Mouse (Mus musculus): ENCODE data around the gene Cyth3. TPM values are rescaled to one million over a fixed set of nuclear protein-coding genes. Genes with fewer than 3 reads are reported as not detected.

The Cyth3 gene
- polyA plus RNA-seq, 1 experiment = 20.4 TPM

- TF ChIP-seq CTCF (IDR thresholded peaks at IDR 0.05; ENCODE audit: control insufficient read depth, insufficient read depth, low read length) = no peak
- TF ChIP-seq POLR2A (IDR thresholded peaks at IDR 0.05; ENCODE audit: borderline replicate concordance, control insufficient read depth, low read depth, low read length) = no peak
- no peak overlapping the region for H3K27ac ChIP-seq (ENCODE audit: control insufficient read depth, insufficient read depth, low read depth, low read length, poor library complexity)
- no peaks in the 10 kb centered on the region for H3K4me1 ChIP-seq (ENCODE audit: control insufficient read depth, insufficient read depth, low read length)
- H3K4me3 ChIP-seq (replicated peaks; ENCODE audit: control insufficient read depth, low read depth, low read length) = no peak overlapping the region
- 56% methylated on average over 7 of the region's 7 CpGs for WGBS
Measured at GRCm38 (mm10) chr5:143618585-143618984, 3.7 kb upstream of the Cyth3 start.

GRCm38 (mm10) chr5:143620196-143620595 is 2.1 kb upstream of the Cyth3 start:
- Histone ChIP-seq H3K27ac (ENCODE audit: control insufficient read depth, insufficient read depth, low read depth, low read length, poor library complexity) (no peak overlapping the region), H3K4me1 (ENCODE audit: control insufficient read depth, insufficient read depth, low read length) (no peaks in the 10 kb centered on the region), H3K4me3 (replicated peaks; ENCODE audit: control insufficient read depth, low read depth, low read length) (no peak overlapping the region)
- 28% methylated on average over 1 of the region's 1 CpGs for WGBS
- TF ChIP-seq CTCF (IDR thresholded peaks at IDR 0.05; ENCODE audit: control insufficient read depth, insufficient read depth, low read length) (no peak), POLR2A (IDR thresholded peaks at IDR 0.05; ENCODE audit: borderline replicate concordance, control insufficient read depth, low read depth, low read length) (no peak)

GRCm38 (mm10) chr5:143620941-143621340 is 1.3 kb upstream of the Cyth3 start:
- no peak for TF ChIP-seq CTCF (IDR thresholded peaks at IDR 0.05; ENCODE audit: control insufficient read depth, insufficient read depth, low read length)
- TF ChIP-seq POLR2A (IDR thresholded peaks at IDR 0.05; ENCODE audit: borderline replicate concordance, control insufficient read depth, low read depth, low read length) = no peak
- Histone ChIP-seq H3K4me1 (ENCODE audit: control insufficient read depth, insufficient read depth, low read length) (no peaks in the 10 kb centered on the region), H3K27ac (ENCODE audit: control insufficient read depth, insufficient read depth, low read depth, low read length, poor library complexity) (no peak overlapping the region), H3K4me3 (replicated peaks; ENCODE audit: control insufficient read depth, low read depth, low read length) (no peak overlapping the region)
- WGBS = 60% methylated on average over 13 of the region's 13 CpGs

- Histone ChIP-seq H3K27ac (ENCODE audit: control insufficient read depth, insufficient read depth, low read depth, low read length, poor library complexity) (peak overlapping the region; percentile 76), H3K4me1 (ENCODE audit: control insufficient read depth, insufficient read depth, low read length) (no peaks in the 10 kb centered on the region), H3K4me3 (replicated peaks; ENCODE audit: control insufficient read depth, low read depth, low read length) (peak overlapping the region; percentile 76)
- WGBS = under 1% methylated on average over 48 of the region's 48 CpGs
- TF ChIP-seq CTCF (IDR thresholded peaks at IDR 0.05; ENCODE audit: control insufficient read depth, insufficient read depth, low read length) = no peak
- no peak for TF ChIP-seq POLR2A (IDR thresholded peaks at IDR 0.05; ENCODE audit: borderline replicate concordance, control insufficient read depth, low read depth, low read length)
Measured at GRCm38 (mm10) chr5:143622623-143623150, 440 bp downstream of the Cyth3 start.

- TF ChIP-seq POLR2A (IDR thresholded peaks at IDR 0.05; ENCODE audit: borderline replicate concordance, control insufficient read depth, low read depth, low read length) = no peak
- TF ChIP-seq CTCF (IDR thresholded peaks at IDR 0.05; ENCODE audit: control insufficient read depth, insufficient read depth, low read length) = no peak
- Histone ChIP-seq H3K4me1 (ENCODE audit: control insufficient read depth, insufficient read depth, low read length) (peaks cover 2% of the 10 kb centered on the region; the same call in 1 of the 2 replicates), H3K4me3 (replicated peaks; ENCODE audit: control insufficient read depth, low read depth, low read length) (peak overlapping the region; percentile 52), H3K27ac (ENCODE audit: control insufficient read depth, insufficient read depth, low read depth, low read length, poor library complexity) (peak overlapping the region; percentile 67)
- 22% methylated on average over 19 of the region's 19 CpGs for WGBS
Measured at GRCm38 (mm10) chr5:143623356-143624295, 1.4 kb downstream of the Cyth3 start.

- H3K4me1 ChIP-seq (ENCODE audit: control insufficient read depth, insufficient read depth, low read length) = peaks cover 2% of the 10 kb centered on the region; the same call in 1 of the 2 replicates
- 72% methylated on average over 3 of the region's 3 CpGs for WGBS
- TF ChIP-seq CTCF (IDR thresholded peaks at IDR 0.05; ENCODE audit: control insufficient read depth, insufficient read depth, low read length) (no peak), POLR2A (IDR thresholded peaks at IDR 0.05; ENCODE audit: borderline replicate concordance, control insufficient read depth, low read depth, low read length) (no peak)
- H3K4me3 ChIP-seq (replicated peaks; ENCODE audit: control insufficient read depth, low read depth, low read length) = no peak overlapping the region
- H3K27ac ChIP-seq (ENCODE audit: control insufficient read depth, insufficient read depth, low read depth, low read length, poor library complexity) = no peak overlapping the region
Measured at GRCm38 (mm10) chr5:143624449-143624848, 2.2 kb downstream of the Cyth3 start.

GRCm38 (mm10) chr5:143625497-143625896 is 3.2 kb downstream of the Cyth3 start:
- 60% methylated on average over 12 of the region's 12 CpGs for WGBS
- TF ChIP-seq POLR2A (IDR thresholded peaks at IDR 0.05; ENCODE audit: borderline replicate concordance, control insufficient read depth, low read depth, low read length) = no peak
- no peak for TF ChIP-seq CTCF (IDR thresholded peaks at IDR 0.05; ENCODE audit: control insufficient read depth, insufficient read depth, low read length)
- peak overlapping the region; percentile 59 for H3K4me3 ChIP-seq (replicated peaks; ENCODE audit: control insufficient read depth, low read depth, low read length)
- H3K4me1 ChIP-seq (ENCODE audit: control insufficient read depth, insufficient read depth, low read length) = peaks cover 2% of the 10 kb centered on the region; the same call in 1 of the 2 replicates
- peak overlapping the region; percentile 84 for H3K27ac ChIP-seq (ENCODE audit: control insufficient read depth, insufficient read depth, low read depth, low read length, poor library complexity)

GRCm38 (mm10) chr5:143625940-143626588 is 3.8 kb downstream of the Cyth3 start:
- Histone ChIP-seq H3K27ac (ENCODE audit: control insufficient read depth, insufficient read depth, low read depth, low read length, poor library complexity) (peak overlapping the region; percentile 84), H3K4me3 (replicated peaks; ENCODE audit: control insufficient read depth, low read depth, low read length) (peak overlapping the region; percentile 59), H3K4me1 (ENCODE audit: control insufficient read depth, insufficient read depth, low read length) (peaks cover 2% of the 10 kb centered on the region; the same call in 1 of the 2 replicates)
- TF ChIP-seq POLR2A (IDR thresholded peaks at IDR 0.05; ENCODE audit: borderline replicate concordance, control insufficient read depth, low read depth, low read length) (no peak), CTCF (IDR thresholded peaks at IDR 0.05; ENCODE audit: control insufficient read depth, insufficient read depth, low read length) (no peak)
- WGBS = 57% methylated on average over 11 of the region's 11 CpGs

All from bone marrow, adult 2 months (tissue).